Mouse (Mus musculus) midbrain, embryonic 14.5 days (tissue): ENCODE data around the gene Macf1. TPM values are rescaled to one million over a fixed set of nuclear protein-coding genes. Genes with fewer than 3 reads are reported as not detected.
"Not testable (repeated sequence)": the region's sequence is repeated elsewhere in the genome, so short reads cannot be mapped to it uniquely, and the experiment has no call there.

Experiments used
- ATAC-seq: fragments of 200-750 bp; cut with Nextera tagmentation; 2 replicates; pipeline ENCODE4 v1.8.0; 2017; ENCODE audit warnings: moderate number of reproducible peaks, moderate library complexity; ENCODE audit not compliant: low FRiP score, low TSS enrichment
- DNase-seq: peaks from one replicate; pipeline ENCODE4 v3.0.0-alpha.2; 2015
- H3K27ac ChIP-seq: fragments of 300-500 bp; sonication (generic); replicated peaks from 2 replicates; pipeline ENCODE4 v1.5.1; 2014; ENCODE audit warnings: mild to moderate bottlenecking, low read depth, low read length, moderate library complexity
- H3K27me3 ChIP-seq: fragments of 300-500 bp; sonication (generic); 2 replicates; pipeline ENCODE4 v1.6.1; 2014; ENCODE audit warnings: low read length, control low read depth, mixed read lengths; ENCODE audit not compliant: control insufficient read depth, insufficient read depth
- H3K36me3 ChIP-seq: fragments of 300-500 bp; sonication (generic); 2 replicates; pipeline ENCODE4 v1.6.1; 2014; ENCODE audit warnings: low read length, control low read depth; ENCODE audit not compliant: control insufficient read depth, insufficient read depth
- H3K4me1 ChIP-seq: fragments of 300-500 bp; sonication (generic); 2 replicates; pipeline ENCODE4 v1.6.1; 2014; ENCODE audit warnings: mild to moderate bottlenecking, antibody characterized with exemption, low read length, control low read depth; ENCODE audit not compliant: control insufficient read depth, insufficient read depth
- H3K4me2 ChIP-seq: fragments of 300-500 bp; sonication (generic); 2 replicates; pipeline ENCODE4 v1.6.1; 2014; ENCODE audit warnings: mild to moderate bottlenecking, low read length, moderate library complexity
- H3K4me3 ChIP-seq: fragments of 300-500 bp; sonication (generic); replicated peaks from 2 replicates; pipeline ENCODE4 v1.5.1; 2014; ENCODE audit warnings: low read depth, low read length
- H3K9ac ChIP-seq: fragments of 300-500 bp; sonication (generic); replicated peaks from 2 replicates; pipeline ENCODE4 v1.6.1; 2014; ENCODE audit warnings: mild to moderate bottlenecking, low read length, moderate library complexity
- H3K9me3 ChIP-seq: fragments of 300-500 bp; sonication (generic); 2 replicates; pipeline ENCODE4 v1.6.1; 2016; ENCODE audit warnings: low read length, control low read depth, mixed read lengths; ENCODE audit not compliant: control insufficient read depth
- WGBS: fragments of 180-500 bp; shearing (Covaris S2); extraction: QIAGEN DNeasy Blood & Tissue Kit; methylation state at CpG from one replicate; pipeline ENCODE4 v1.1.7; 2014; 5-methylcytosine and 5-hydroxymethylcytosine counted together
- polyA plus RNA-seq: library from polyadenylated mRNA; unstranded; fragments of >200 nt; fragmentation: Nextera tagmentation; extraction: Ambion mirVana; gene quantifications from 2 replicates; pipeline ENCODE4 v1.2.1, GENCODE M21; 2014

The Macf1 gene
- polyA plus RNA-seq, 1 experiment from 2014 or later: 140 TPM

- no peaks in the 10 kb centered on the region for H3K27me3 ChIP-seq
- WGBS: 91% methylated on average over 7 of the region's 7 CpGs
- H3K4me3 ChIP-seq: no peak overlapping the region
- H3K27ac ChIP-seq: no peak overlapping the region
- H3K4me2 ChIP-seq: no peak overlapping the region
- H3K4me1 ChIP-seq: no peaks in the 10 kb centered on the region
- no peaks in the 10 kb centered on the region for H3K9me3 ChIP-seq
- H3K9ac ChIP-seq: no peak overlapping the region
- no peak for ATAC-seq
- peaks cover 90% of the 10 kb centered on the region for H3K36me3 ChIP-seq
- no peak for DNase-seq
Observed at GRCm38 (mm10) chr4:123454871-123455640, 229.1 kb downstream of the Macf1 start.

- H3K9ac ChIP-seq: no peak overlapping the region
- no peaks in the 10 kb centered on the region for H3K4me1 ChIP-seq
- H3K9me3 ChIP-seq: no peaks in the 10 kb centered on the region
- H3K27me3 ChIP-seq: no peaks in the 10 kb centered on the region
- H3K4me2 ChIP-seq: no peak overlapping the region
- H3K36me3 ChIP-seq: peaks cover 91% of the 10 kb centered on the region
- DNase-seq: no peak
- no peak overlapping the region for H3K27ac ChIP-seq
- no peak overlapping the region for H3K4me3 ChIP-seq
- 98% methylated on average over 1 of the region's 1 CpGs for WGBS
- no peak for ATAC-seq
Observed at GRCm38 (mm10) chr4:123453729-123454128, 230.4 kb downstream of the Macf1 start.

GRCm38 (mm10) chr4:123451991-123452390 lies 232.2 kb downstream of the Macf1 start:
- no peak overlapping the region for H3K4me3 ChIP-seq
- H3K9me3 ChIP-seq: no peaks in the 10 kb centered on the region
- DNase-seq (no peak), ATAC-seq (no peak)
- WGBS: 92% methylated on average over 3 of the region's 3 CpGs
- H3K4me1 ChIP-seq: no peaks in the 10 kb centered on the region
- H3K4me2 ChIP-seq: no peak overlapping the region
- H3K36me3 ChIP-seq: peaks cover 92% of the 10 kb centered on the region
- H3K27ac ChIP-seq: no peak overlapping the region
- no peak overlapping the region for H3K9ac ChIP-seq
- no peaks in the 10 kb centered on the region for H3K27me3 ChIP-seq

- peaks cover 82% of the 10 kb centered on the region for H3K36me3 ChIP-seq
- no peaks in the 10 kb centered on the region for H3K27me3 ChIP-seq
- H3K4me2 ChIP-seq: no peak overlapping the region
- DNase-seq (no peak), ATAC-seq (no peak)
- no peak overlapping the region for H3K9ac ChIP-seq
- no peak overlapping the region for H3K27ac ChIP-seq
- H3K9me3 ChIP-seq: no peaks in the 10 kb centered on the region
- H3K4me1 ChIP-seq: no peaks in the 10 kb centered on the region
- H3K4me3 ChIP-seq: no peak overlapping the region
Observed at GRCm38 (mm10) chr4:123449304-123449703, 234.9 kb downstream of the Macf1 start.

DNA sequence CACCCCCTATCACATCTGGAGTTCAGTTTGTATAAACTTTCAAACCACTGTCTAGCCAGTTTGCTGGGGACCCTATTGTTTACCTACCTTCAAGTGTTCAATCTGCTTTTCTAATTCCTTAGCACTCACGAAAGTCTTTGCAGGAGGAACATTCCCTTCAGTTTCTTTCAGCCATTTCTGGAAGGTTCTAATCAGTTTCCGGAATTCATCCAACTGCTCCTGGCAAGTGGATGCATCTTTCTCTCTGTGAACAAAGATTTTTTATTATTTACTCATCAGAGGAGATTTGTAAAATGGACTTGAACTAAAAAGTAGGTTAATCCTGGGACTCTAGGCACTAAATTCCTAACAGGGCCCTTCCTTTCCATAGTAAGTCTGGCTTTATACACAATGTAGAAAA lies 236.1 kb downstream of the Macf1 start:
- Histone ChIP-seq H3K4me2 (no peak overlapping the region), H3K9me3 (no peaks in the 10 kb centered on the region), H3K27me3 (no peaks in the 10 kb centered on the region), H3K27ac (no peak overlapping the region), H3K4me3 (no peak overlapping the region), H3K4me1 (no peaks in the 10 kb centered on the region), H3K9ac (no peak overlapping the region), H3K36me3 (peaks cover 82% of the 10 kb centered on the region)
- WGBS: 96% methylated on average over 2 of the region's 2 CpGs
- DNase-seq (no peak), ATAC-seq (no peak)

DNA sequence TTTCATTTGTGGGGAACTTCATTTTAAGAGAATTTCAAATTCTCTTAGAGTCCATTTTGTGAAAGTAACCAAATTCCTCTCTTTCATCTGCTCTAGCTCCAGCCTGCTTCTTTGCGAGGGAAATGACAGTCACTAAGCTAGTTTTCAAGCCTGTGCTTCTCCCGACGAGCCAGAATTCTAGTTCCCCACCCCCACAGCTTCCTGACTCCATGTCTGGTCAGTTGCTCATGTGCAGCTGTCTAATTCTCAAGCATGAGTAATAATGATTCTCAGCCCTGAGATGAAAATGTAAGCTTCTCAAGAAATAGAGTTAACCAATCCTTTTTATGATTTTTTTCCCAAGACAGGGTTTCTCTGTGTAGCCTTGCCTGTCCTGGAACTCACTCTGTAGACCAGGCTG lies 236.9 kb downstream of the Macf1 start:
- DNase-seq: no peak
- no peak for ATAC-seq
- no peak overlapping the region for H3K4me2 ChIP-seq
- 89% methylated on average over 3 of the region's 3 CpGs for WGBS
- H3K27ac ChIP-seq: 0 out of 2 replicates have a peak overlapping the region, but pooled peaks have one; percentile 37
- H3K27me3 ChIP-seq: no peaks in the 10 kb centered on the region
- peaks cover 82% of the 10 kb centered on the region for H3K36me3 ChIP-seq
- no peak overlapping the region for H3K9ac ChIP-seq
- no peak overlapping the region for H3K4me3 ChIP-seq
- no peaks in the 10 kb centered on the region for H3K4me1 ChIP-seq
- no peaks in the 10 kb centered on the region for H3K9me3 ChIP-seq

GRCm38 (mm10) chr4:123446754-123447153 lies 237.4 kb downstream of the Macf1 start:
- H3K9ac ChIP-seq: no peak overlapping the region
- 82% methylated on average over 7 of the region's 7 CpGs for WGBS
- H3K4me2 ChIP-seq: no peak overlapping the region
- H3K4me3 ChIP-seq: no peak overlapping the region
- no peaks in the 10 kb centered on the region for H3K9me3 ChIP-seq
- ATAC-seq (no peak), DNase-seq (no peak)
- H3K27ac ChIP-seq: 0 out of 2 replicates have a peak overlapping the region, but pooled peaks have one; percentile 37
- no peaks in the 10 kb centered on the region for H3K27me3 ChIP-seq
- H3K4me1 ChIP-seq: no peaks in the 10 kb centered on the region
- H3K36me3 ChIP-seq: peaks cover 82% of the 10 kb centered on the region

DNA sequence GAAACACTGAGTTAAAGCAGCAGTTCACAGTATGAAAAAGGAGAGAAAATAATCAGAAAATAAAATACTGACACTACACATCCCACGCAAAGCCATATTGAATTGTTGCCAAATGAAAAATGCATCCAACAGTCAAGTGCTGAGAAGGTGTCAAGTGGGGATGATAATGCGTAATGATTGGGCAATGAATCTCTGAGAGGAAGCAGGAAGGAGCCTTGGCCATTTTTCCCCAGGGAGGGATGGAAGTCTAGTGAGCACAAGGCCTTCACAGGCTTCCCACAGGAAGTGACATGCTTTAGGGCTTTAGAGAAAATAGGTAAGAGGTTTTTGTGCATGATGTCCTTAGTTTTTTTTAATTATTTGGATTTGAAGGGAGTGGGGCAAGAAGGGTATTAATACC lies 237.9 kb downstream of the Macf1 start:
- ATAC-seq: not testable (repeated sequence)

DNA sequence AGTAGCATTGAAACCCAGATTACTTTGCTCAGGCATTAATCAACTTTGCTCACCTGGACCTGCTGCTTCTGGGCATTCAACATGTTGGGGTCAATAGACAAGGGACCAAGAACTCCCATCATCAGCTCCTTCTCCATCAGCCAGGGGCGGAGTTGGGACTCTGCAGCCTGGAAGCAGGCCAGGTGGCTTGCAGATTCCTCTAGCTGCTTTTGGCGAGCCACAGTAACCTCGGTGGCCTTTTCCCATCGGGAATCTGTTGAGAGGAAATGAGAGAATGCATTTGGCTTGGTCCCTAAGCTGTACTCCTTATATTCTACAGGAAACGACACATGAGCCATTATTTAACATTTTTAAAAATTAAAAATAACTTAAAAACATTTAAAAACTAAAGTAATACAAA lies 245.7 kb downstream of the Macf1 start:
- Histone ChIP-seq H3K27ac (no peak overlapping the region), H3K4me1 (no peaks in the 10 kb centered on the region), H3K9ac (no peak overlapping the region), H3K36me3 (peaks cover 89% of the 10 kb centered on the region), H3K4me2 (no peak overlapping the region), H3K9me3 (no peaks in the 10 kb centered on the region), H3K27me3 (no peaks in the 10 kb centered on the region), H3K4me3 (no peak overlapping the region)
- 90% methylated on average over 5 of the region's 5 CpGs for WGBS
- DNase-seq (no peak), ATAC-seq (no peak)

More for the DNA sequence above, 237.9 kb downstream of the Macf1 start:
- H3K36me3 ChIP-seq: peaks cover 82% of the 10 kb centered on the region
- not testable (repeated sequence) for H3K9ac ChIP-seq, H3K4me3 ChIP-seq, H3K27me3 ChIP-seq, H3K4me2 ChIP-seq, H3K4me1 ChIP-seq, H3K9me3 ChIP-seq, DNase-seq, H3K27ac ChIP-seq
- 87% methylated on average over 2 of the region's 2 CpGs for WGBS
